Mouse (Mus musculus) myocyte (in vitro differentiated cells): ENCODE results near the gene Hba-a1. TPM values are rescaled to one million over a fixed set of nuclear protein-coding genes. Genes with fewer than 3 reads are reported as not detected.
"Not testable (repeated sequence)": the region's sequence is repeated elsewhere in the genome, so short reads cannot be mapped to it uniquely, and the experiment has no call there.

Source experiments
- H3K27me3 ChIP-seq: one replicate; pipeline ENCODE4 v1.6.1; 2011; ENCODE audit not compliant: control insufficient read depth, insufficient read depth, insufficient read length
- H3K36me3 ChIP-seq: one replicate; pipeline ENCODE4 v1.6.1; 2011; ENCODE audit not compliant: control insufficient read depth, insufficient read depth
- H3K4me2 ChIP-seq: one replicate; pipeline ENCODE4 v1.6.1; 2011; ENCODE audit warnings: low read depth, control low read depth
- H3K4me3 ChIP-seq: one replicate; pipeline ENCODE4 v1.5.1; 2011; ENCODE audit warnings: mild to moderate bottlenecking, control low read depth, moderate library complexity
- H3K79me2 ChIP-seq: one replicate; pipeline ENCODE4 v1.6.1; 2011; ENCODE audit not compliant: control insufficient read depth, insufficient read depth
- H3ac ChIP-seq: one replicate; pipeline ENCODE4 v1.6.1; 2011; ENCODE audit not compliant: control insufficient read depth, insufficient read length
- CEBPB ChIP-seq: IDR thresholded peaks from 2 replicates; pipeline ENCODE4 v1.6.1; 2011; ENCODE audit warnings: mild to moderate bottlenecking, moderate library complexity; ENCODE audit not compliant: poor library complexity, insufficient read depth, severe bottlenecking
- E2F4 ChIP-seq: IDR thresholded peaks from one replicate; pipeline ENCODE4 v1.6.1; 2011; ENCODE audit warnings: mild to moderate bottlenecking, control low read depth, moderate library complexity; ENCODE audit not compliant: insufficient read depth
- MAX ChIP-seq: IDR thresholded peaks from one replicate; pipeline ENCODE4 v1.6.1; 2011; ENCODE audit warnings: low read depth, mild to moderate bottlenecking, control low read depth
- MYOD1 ChIP-seq, 3 experiments: IDR thresholded peaks; one replicate each; pipeline ENCODE4 v1.6.1; 2011; ENCODE audit warnings: control low read depth in 2 of 3, low read depth in 2 of 3, mild to moderate bottlenecking in 2 of 3, moderate library complexity in 1 of 3; ENCODE audit not compliant: insufficient read length in 2 of 3, control insufficient read depth in 1 of 3
- MYOG ChIP-seq, 3 experiments: IDR thresholded peaks; one replicate each; pipeline ENCODE4 v1.6.1; 2011; ENCODE audit warnings: control low read depth in 2 of 3, low read depth in 2 of 3, mild to moderate bottlenecking in 2 of 3; ENCODE audit not compliant: insufficient read length in 2 of 3, control insufficient read depth in 1 of 3, insufficient read depth in 1 of 3
- POLR2A ChIP-seq: IDR thresholded peaks from one replicate; pipeline ENCODE4 v1.6.1; 2011; ENCODE audit warnings: low read depth, mild to moderate bottlenecking, control low read depth, moderate library complexity; ENCODE audit not compliant: insufficient read length
- POLR2AphosphoS2 ChIP-seq: IDR thresholded peaks from one replicate; pipeline ENCODE4 v1.6.1; 2011; ENCODE audit warnings: low read depth, control low read depth; ENCODE audit not compliant: insufficient read length
- REST ChIP-seq: IDR thresholded peaks from one replicate; pipeline ENCODE4 v1.6.1; 2011; ENCODE audit warnings: mild to moderate bottlenecking, control low read depth, moderate library complexity; ENCODE audit not compliant: insufficient read depth, insufficient read length
- SRF ChIP-seq: IDR thresholded peaks from one replicate; pipeline ENCODE4 v1.6.1; 2011; ENCODE audit warnings: low read depth; ENCODE audit not compliant: control insufficient read depth, insufficient read length
- TCF12 ChIP-seq: IDR thresholded peaks from one replicate; pipeline ENCODE4 v1.6.1; 2011; ENCODE audit warnings: mild to moderate bottlenecking, control low read depth; ENCODE audit not compliant: poor library complexity, insufficient read depth, severe bottlenecking
- TCF3 ChIP-seq: IDR thresholded peaks from one replicate; pipeline ENCODE4 v1.6.1; 2011; ENCODE audit warnings: low read depth, control low read depth; ENCODE audit not compliant: insufficient read length
- USF1 ChIP-seq: IDR thresholded peaks from one replicate; pipeline ENCODE4 v1.6.1; 2011; ENCODE audit warnings: low read depth, mild to moderate bottlenecking, control low read depth, moderate library complexity
- polyA plus RNA-seq: library from polyadenylated mRNA; unstranded; fragments of >200 nt; fragmentation: generic; extraction: Trizol; gene quantifications from one replicate; pipeline ENCODE4 v1.2.1, GENCODE M21; 2012; ENCODE audit warnings: missing spikeins

Hba-a1 gene
- polyA plus RNA-seq, 1 experiment, result 12.3 TPM

GRCm38 (mm10) chr11:32276347-32276746, 7.0 kb upstream of the Hba-a1 start, which contains the start of gene Hba-x:
TSS of gene Hba-x (plus strand) at chr11:32276400.
- Histone ChIP-seq H3K79me2 (no peaks in the 10 kb centered on the region), H3K36me3 (no peaks in the 10 kb centered on the region), H3ac (no peak within 1 kb of the TSS), H3K4me3 (no peak within 1 kb of the TSS), H3K27me3 (peaks cover 36% of the 10 kb centered on the region), H3K4me2 (no peak within 1 kb of the TSS)
- TF ChIP-seq MYOG (IDR thresholded peaks at IDR 0.05; ENCODE audit: control insufficient read depth in 1 of 3, insufficient read depth in 1 of 3, insufficient read length in 2 of 3, low read depth in 2 of 3) (no peak), MAX (no peak), POLR2A (no peak), SRF (no peak), REST (no peak), CEBPB (no peak), USF1 (no peak)

DNA sequence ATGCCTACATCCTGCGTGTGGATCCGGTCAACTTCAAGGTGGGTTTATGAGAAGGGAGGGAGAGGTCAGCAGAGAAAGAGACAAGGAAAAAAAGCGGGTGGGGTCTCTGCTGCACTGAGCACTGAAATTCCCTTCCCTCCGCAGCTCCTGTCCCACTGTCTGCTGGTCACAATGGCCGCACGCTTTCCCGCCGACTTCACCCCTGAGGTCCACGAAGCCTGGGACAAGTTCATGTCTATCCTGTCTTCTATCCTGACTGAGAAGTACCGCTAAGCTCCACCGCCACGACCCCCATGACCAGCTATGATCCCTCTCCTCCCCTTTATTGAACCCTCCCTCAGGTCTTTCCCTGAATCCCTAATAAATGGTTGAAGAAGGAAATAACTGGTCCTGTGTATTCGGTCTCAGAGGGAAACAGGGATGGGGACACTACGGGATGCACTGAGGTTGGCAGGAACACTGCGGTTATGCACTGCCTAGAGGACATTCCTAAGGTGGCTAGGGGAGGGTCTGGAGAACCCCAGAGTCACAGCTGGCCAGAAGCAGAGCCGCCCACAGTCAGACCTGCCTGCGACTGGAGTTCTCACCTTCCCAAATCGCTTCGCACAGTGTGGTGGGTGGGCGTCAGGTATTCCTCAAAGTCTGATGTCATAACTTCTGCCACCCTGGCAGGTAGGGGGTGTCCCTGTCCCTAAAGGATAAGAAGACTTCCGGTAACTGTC, 5.4 kb upstream of the Hba-a1 start:
- H3K4me2 ChIP-seq, result no peak overlapping the region
- no peak overlapping the region for H3ac ChIP-seq
- H3K27me3 ChIP-seq, result peaks cover 36% of the 10 kb centered on the region
- H3K4me3 ChIP-seq, result no peak overlapping the region
- TF ChIP-seq MYOD1 (IDR thresholded peaks at IDR 0.05; ENCODE audit: control insufficient read depth in 1 of 3, insufficient read length in 2 of 3, low read depth in 2 of 3) (no peak), MAX (no peak), USF1 (no peak), TCF12 (no peak), E2F4 (no peak), CEBPB (no peak), POLR2AphosphoS2 (no peak), REST (no peak), SRF (no peak), POLR2A (no peak), TCF3 (no peak), MYOG (IDR thresholded peaks at IDR 0.05; ENCODE audit: control insufficient read depth in 1 of 3, insufficient read depth in 1 of 3, insufficient read length in 2 of 3, low read depth in 2 of 3) (no peak)
- H3K79me2 ChIP-seq, result no peaks in the 10 kb centered on the region
- H3K36me3 ChIP-seq, result no peaks in the 10 kb centered on the region

DNA sequence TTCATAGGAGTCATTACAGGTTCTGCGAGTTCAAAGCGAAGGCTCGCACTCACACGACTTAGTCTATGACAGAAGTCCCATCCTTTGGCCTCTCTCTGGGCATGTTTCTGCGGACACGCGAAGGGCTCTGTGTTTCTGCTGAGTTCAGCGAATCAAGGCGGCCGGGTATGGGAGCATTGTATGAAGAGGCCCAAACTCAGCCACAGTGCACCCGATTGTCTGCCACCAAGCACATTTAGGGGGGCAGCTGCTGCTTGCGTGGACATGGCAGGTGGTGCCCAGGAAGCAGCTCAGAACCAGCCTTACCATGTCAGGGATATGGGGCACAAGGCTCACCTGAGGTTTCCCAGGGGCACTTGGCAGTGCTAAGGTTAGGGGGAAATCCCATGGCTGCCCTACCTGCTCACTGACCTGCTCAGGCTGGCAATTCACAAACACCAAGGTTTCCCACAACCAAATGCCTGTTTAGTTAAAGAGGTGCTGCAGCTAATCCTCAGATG, 4.8 kb upstream of the Hba-a1 start:
- no peak overlapping the region for H3ac ChIP-seq
- H3K4me2 ChIP-seq, result no peak overlapping the region
- TF ChIP-seq REST (no peak), TCF12 (no peak), MYOG (IDR thresholded peaks at IDR 0.05; ENCODE audit: control insufficient read depth in 1 of 3, insufficient read depth in 1 of 3, insufficient read length in 2 of 3, low read depth in 2 of 3) (no peak), POLR2A (no peak)
- no peak overlapping the region for H3K4me3 ChIP-seq
- peaks cover 36% of the 10 kb centered on the region for H3K27me3 ChIP-seq
- no peaks in the 10 kb centered on the region for H3K79me2 ChIP-seq
- no peaks in the 10 kb centered on the region for H3K36me3 ChIP-seq

- Histone ChIP-seq H3K4me3 (no peak overlapping the region), H3ac (no peak overlapping the region), H3K27me3 (peaks cover 36% of the 10 kb centered on the region), H3K79me2 (no peaks in the 10 kb centered on the region), H3K36me3 (no peaks in the 10 kb centered on the region), H3K4me2 (no peak overlapping the region)
- TF ChIP-seq MYOG (IDR thresholded peaks at IDR 0.05; ENCODE audit: control insufficient read depth in 1 of 3, insufficient read depth in 1 of 3, insufficient read length in 2 of 3, low read depth in 2 of 3), result no peak
- TF ChIP-seq POLR2A, result no peak
- TF ChIP-seq POLR2AphosphoS2, result no peak
- no peak for TF ChIP-seq CEBPB
- TF ChIP-seq SRF, result no peak
- TF ChIP-seq E2F4, result no peak
Measured at GRCm38 (mm10) chr11:32280646-32281045, 2.7 kb upstream of the Hba-a1 start.

DNA sequence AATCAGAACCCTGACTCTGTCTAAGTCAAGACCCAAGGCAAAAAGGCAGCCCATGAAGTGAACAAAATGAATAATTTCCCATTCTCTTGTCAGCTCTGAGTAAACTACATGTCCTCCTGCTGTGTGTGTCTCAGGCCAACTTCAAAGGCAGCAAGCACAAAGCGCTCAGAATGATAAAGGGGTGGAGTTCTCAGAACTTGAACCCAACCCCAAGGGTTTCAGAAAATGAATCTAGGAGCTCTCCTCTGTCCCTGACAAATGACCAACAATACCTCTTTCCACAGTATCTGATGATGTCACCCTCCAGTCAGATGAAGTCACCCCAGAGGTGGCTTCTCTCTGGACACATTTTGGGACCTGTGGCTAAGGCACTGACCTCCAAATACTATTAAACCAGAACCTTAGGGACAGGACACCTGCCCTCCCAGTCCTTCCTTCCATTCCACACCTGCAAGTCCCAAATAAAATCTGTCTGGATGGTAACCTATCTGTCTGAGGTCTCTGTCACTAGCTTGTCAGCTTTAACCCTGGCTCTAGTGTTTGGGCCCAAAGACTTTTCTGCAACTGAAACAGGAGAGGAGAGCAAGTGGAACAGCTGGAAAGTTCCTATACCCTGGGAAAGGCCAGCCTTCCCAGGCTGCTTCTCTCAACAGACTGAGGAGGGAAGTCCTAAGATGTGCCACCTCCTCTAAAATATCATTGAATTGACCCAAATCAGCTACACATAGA, 1.7 kb upstream of the Hba-a1 start:
- Histone ChIP-seq H3K4me2 (no peak overlapping the region), H3K4me3 (no peak overlapping the region), H3ac (no peak overlapping the region), H3K79me2 (no peaks in the 10 kb centered on the region), H3K27me3 (peaks cover 29% of the 10 kb centered on the region), H3K36me3 (no peaks in the 10 kb centered on the region)
- TF ChIP-seq TCF3 (no peak), CEBPB (no peak)

DNA sequence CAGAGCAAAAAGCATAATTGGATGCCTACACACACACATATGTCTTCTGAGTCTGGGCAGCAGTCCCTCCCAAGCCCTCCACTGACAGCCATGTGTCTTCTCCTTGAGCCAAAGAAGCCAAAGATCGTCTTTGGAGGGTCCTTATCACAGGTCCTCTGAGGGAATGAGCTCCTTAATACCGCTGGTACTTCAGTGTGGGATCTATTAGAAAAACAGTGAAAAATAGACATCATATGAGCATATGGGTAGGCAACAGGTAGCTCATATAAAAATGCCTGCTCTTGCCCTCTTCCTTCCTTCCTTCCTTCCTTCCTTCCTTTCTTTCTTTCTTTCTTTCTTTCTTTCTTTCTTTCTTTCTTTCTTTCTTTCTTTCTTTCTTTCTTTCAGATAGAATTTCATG, 1.3 kb downstream of the Hba-a1 start:
- not testable (repeated sequence) for H3K36me3 ChIP-seq, H3K27me3 ChIP-seq

More for the DNA sequence above, 1.3 kb downstream of the Hba-a1 start:
- not testable (repeated sequence) for H3K79me2 ChIP-seq, H3K4me2 ChIP-seq, H3K4me3 ChIP-seq, H3ac ChIP-seq
